Mouse (Mus musculus): ENCODE measurements around the gene Arhgef1.

Gene Arhgef1

GRCm38 (mm10) chr7:24902630-24903443 lies at the start of gene Arhgef1:
Gene Arhgef1 (plus strand): TSS chr7:24902912.
- no peak for DNase-seq (ENCODE audit: low read depth, low spot score)

GRCm38 (mm10) chr7:24853233-24853563 lies 49.5 kb upstream of the Arhgef1 start:
- no peak for DNase-seq (ENCODE audit: low read depth, low spot score)

GRCm38 (mm10) chr7:24853695-24854094 lies 49.0 kb upstream of the Arhgef1 start:
- DNase-seq (ENCODE audit: low read depth, low spot score): no peak

- no peak for DNase-seq (ENCODE audit: low read depth, low spot score)
Observed at GRCm38 (mm10) chr7:24856460-24857120, 46.1 kb upstream of the Arhgef1 start.

GRCm38 (mm10) chr7:24859234-24859633 lies 43.5 kb upstream of the Arhgef1 start:
- no peak for DNase-seq (ENCODE audit: low read depth, low spot score)

- no peak for DNase-seq (ENCODE audit: low read depth, low spot score)
Observed at GRCm38 (mm10) chr7:24861913-24862312, 40.8 kb upstream of the Arhgef1 start, which contains the start of gene Gm9844. Gene Gm9844 (plus strand): TSS chr7:24862213.

GRCm38 (mm10) chr7:24862853-24863252 lies 39.9 kb upstream of the Arhgef1 start:
- no peak for DNase-seq (ENCODE audit: low read depth, low spot score)

GRCm38 (mm10) chr7:24864156-24864555 lies 38.6 kb upstream of the Arhgef1 start:
- DNase-seq (ENCODE audit: low read depth, low spot score): no peak

- no peak for DNase-seq (ENCODE audit: low read depth, low spot score)
Observed at GRCm38 (mm10) chr7:24869080-24869479, 33.6 kb upstream of the Arhgef1 start.

- DNase-seq (ENCODE audit: low read depth, low spot score): no peak
Observed at GRCm38 (mm10) chr7:24869532-24870165, 33.1 kb upstream of the Arhgef1 start, which contains the start of the genes Lypd4 and Dmrtc2. Gene Lypd4 (minus strand): TSS chr7:24869941. Gene Dmrtc2 (plus strand): TSS chr7:24870057.

- no peak for DNase-seq (ENCODE audit: low read depth, low spot score)
Observed at GRCm38 (mm10) chr7:24877588-24877987, 25.1 kb upstream of the Arhgef1 start.

- no peak for DNase-seq (ENCODE audit: low read depth, low spot score)
Observed at GRCm38 (mm10) chr7:24879620-24880019, 23.1 kb upstream of the Arhgef1 start.

- DNase-seq (ENCODE audit: low read depth, low spot score): no peak
Observed at GRCm38 (mm10) chr7:24882416-24883199, 20.1 kb upstream of the Arhgef1 start.

GRCm38 (mm10) chr7:24883896-24884692 lies 18.6 kb upstream of the Arhgef1 start, which contains the start of gene Rps19:
Gene Rps19 (plus strand): TSS chr7:24884371.
- DNase-seq (ENCODE audit: low read depth, low spot score): peak; percentile 99

GRCm38 (mm10) chr7:24884693-24885291 lies 17.9 kb upstream of the Arhgef1 start:
- DNase-seq (ENCODE audit: low read depth, low spot score): peak; percentile 15

- DNase-seq (ENCODE audit: low read depth, low spot score): peak; percentile 7
Observed at GRCm38 (mm10) chr7:24885468-24886307, 17.0 kb upstream of the Arhgef1 start.

- peak; percentile 24 for DNase-seq (ENCODE audit: low read depth, low spot score)
Observed at GRCm38 (mm10) chr7:24886308-24886633, 16.4 kb upstream of the Arhgef1 start.

- DNase-seq (ENCODE audit: low read depth, low spot score): no peak
Observed at GRCm38 (mm10) chr7:24887096-24887495, 15.6 kb upstream of the Arhgef1 start.

- DNase-seq (ENCODE audit: low read depth, low spot score): peak; percentile 4
Observed at GRCm38 (mm10) chr7:24889431-24890220, 13.1 kb upstream of the Arhgef1 start.

All from 3T3-L1 (cell line).